Mouse (Mus musculus): ENCODE data around the gene Psg16. TPM values are rescaled to one million over a fixed set of nuclear protein-coding genes. Genes with fewer than 3 reads are reported as not detected.

Gene Psg16
- polyA plus RNA-seq, 1 experiment = not detected

- peak overlapping the region; percentile 82 for H3ac ChIP-seq (ENCODE audit: control insufficient read depth, insufficient read length, low read depth)
- H3K79me2 ChIP-seq (ENCODE audit: control insufficient read depth, insufficient read depth) = peaks cover 52% of the 10 kb centered on the region
- TF ChIP-seq MAX (IDR thresholded peaks at IDR 0.05) (no peak), CEBPB (IDR thresholded peaks at IDR 0.05; ENCODE audit: low read depth) (no peak), USF1 (IDR thresholded peaks at IDR 0.05; ENCODE audit: low read depth) (no peak), CTCF (IDR thresholded peaks at IDR 0.05; ENCODE audit: control insufficient read depth, insufficient read depth, insufficient read length) (peak; percentile 68)
- H3K4me3 ChIP-seq (ENCODE audit: insufficient read depth, poor library complexity, severe bottlenecking) = peak overlapping the region; percentile 57
- no peaks in the 10 kb centered on the region for H3K27me3 ChIP-seq (ENCODE audit: control insufficient read depth, insufficient read depth, insufficient read length)
- H3K36me3 ChIP-seq (ENCODE audit: control insufficient read depth, insufficient read depth) = peaks cover 5% of the 10 kb centered on the region
- peaks cover 29% of the 10 kb centered on the region for H3K79me3 ChIP-seq (ENCODE audit: low read depth)
These were observed 46.9 kb upstream of the Psg16 start for GRCm38 (mm10) chr7:17026710-17027587.

GRCm38 (mm10) chr7:17027588-17028343 is 46.1 kb upstream of the Psg16 start, which contains the start of gene Ppp5c:
Gene Ppp5c, minus strand, starts transcription at chr7:17027924.
- H3ac ChIP-seq (ENCODE audit: control insufficient read depth, insufficient read length, low read depth) = peak within 1 kb of the TSS; percentile 82
- TF ChIP-seq MYOG (IDR thresholded peaks at IDR 0.05; ENCODE audit: control insufficient read depth, extremely low read depth, insufficient read length) (no peak), CEBPB (IDR thresholded peaks at IDR 0.05; ENCODE audit: low read depth) (no peak), CTCF (IDR thresholded peaks at IDR 0.05; ENCODE audit: control insufficient read depth, insufficient read depth, insufficient read length) (no peak), MAX (IDR thresholded peaks at IDR 0.05) (no peak), MYOD1 (IDR thresholded peaks at IDR 0.05; ENCODE audit: control insufficient read depth, insufficient read length, low read depth) (no peak), USF1 (IDR thresholded peaks at IDR 0.05; ENCODE audit: low read depth) (no peak), FOSL1 (IDR thresholded peaks at IDR 0.05; ENCODE audit: insufficient read depth, low read length, poor library complexity, severe bottlenecking) (no peak)

GRCm38 (mm10) chr7:17028923-17029322 is 44.9 kb upstream of the Psg16 start:
- Histone ChIP-seq H3K36me3 (ENCODE audit: control insufficient read depth, insufficient read depth) (no peaks in the 10 kb centered on the region), H3K27me3 (ENCODE audit: control insufficient read depth, insufficient read depth, insufficient read length) (no peaks in the 10 kb centered on the region), H3ac (ENCODE audit: control insufficient read depth, insufficient read length, low read depth) (no peak overlapping the region), H3K79me3 (ENCODE audit: low read depth) (peaks cover 26% of the 10 kb centered on the region), H3K4me3 (ENCODE audit: insufficient read depth, poor library complexity, severe bottlenecking) (no peak overlapping the region), H3K79me2 (ENCODE audit: control insufficient read depth, insufficient read depth) (peaks cover 36% of the 10 kb centered on the region)
- TF ChIP-seq CTCF (IDR thresholded peaks at IDR 0.05; ENCODE audit: control insufficient read depth, insufficient read depth, insufficient read length) (no peak), MYOG (IDR thresholded peaks at IDR 0.05; ENCODE audit: control insufficient read depth, extremely low read depth, insufficient read length) (no peak), FOSL1 (IDR thresholded peaks at IDR 0.05; ENCODE audit: insufficient read depth, low read length, poor library complexity, severe bottlenecking) (no peak), CEBPB (IDR thresholded peaks at IDR 0.05; ENCODE audit: low read depth) (no peak), MYOD1 (IDR thresholded peaks at IDR 0.05; ENCODE audit: control insufficient read depth, insufficient read length, low read depth) (no peak), MAX (IDR thresholded peaks at IDR 0.05) (no peak), USF1 (IDR thresholded peaks at IDR 0.05; ENCODE audit: low read depth) (no peak)

More at GRCm38 (mm10) chr7:17027588-17028343, 46.1 kb upstream of the Psg16 start, which contains the start of gene Ppp5c:
- H3K27me3 ChIP-seq (ENCODE audit: control insufficient read depth, insufficient read depth, insufficient read length) = no peaks in the 10 kb centered on the region
- H3K79me3 ChIP-seq (ENCODE audit: low read depth) = peaks cover 28% of the 10 kb centered on the region
- H3K4me3 ChIP-seq (ENCODE audit: insufficient read depth, poor library complexity, severe bottlenecking) = peak within 1 kb of the TSS; percentile 57
- H3K36me3 ChIP-seq (ENCODE audit: control insufficient read depth, insufficient read depth) = no peaks in the 10 kb centered on the region
- peaks cover 47% of the 10 kb centered on the region for H3K79me2 ChIP-seq (ENCODE audit: control insufficient read depth, insufficient read depth)

- no peak for TF ChIP-seq MAX (IDR thresholded peaks at IDR 0.05)
- TF ChIP-seq MYOG (IDR thresholded peaks at IDR 0.05; ENCODE audit: control insufficient read depth, extremely low read depth, insufficient read length) = no peak
- TF ChIP-seq FOSL1 (IDR thresholded peaks at IDR 0.05; ENCODE audit: insufficient read depth, low read length, poor library complexity, severe bottlenecking) = no peak
- TF ChIP-seq MYOD1 (IDR thresholded peaks at IDR 0.05; ENCODE audit: control insufficient read depth, insufficient read length, low read depth) = no peak
- TF ChIP-seq USF1 (IDR thresholded peaks at IDR 0.05; ENCODE audit: low read depth) = no peak
- TF ChIP-seq CEBPB (IDR thresholded peaks at IDR 0.05; ENCODE audit: low read depth) = no peak
- TF ChIP-seq CTCF (IDR thresholded peaks at IDR 0.05; ENCODE audit: control insufficient read depth, insufficient read depth, insufficient read length) = no peak
These were observed 43.6 kb upstream of the Psg16 start for GRCm38 (mm10) chr7:17030239-17030638.

GRCm38 (mm10) chr7:17038018-17038695 is 35.7 kb upstream of the Psg16 start:
- Histone ChIP-seq H3K79me2 (ENCODE audit: control insufficient read depth, insufficient read depth) (no peaks in the 10 kb centered on the region), H3K27me3 (ENCODE audit: control insufficient read depth, insufficient read depth, insufficient read length) (peaks cover 3% of the 10 kb centered on the region), H3K36me3 (ENCODE audit: control insufficient read depth, insufficient read depth) (no peaks in the 10 kb centered on the region), H3K4me3 (ENCODE audit: insufficient read depth, poor library complexity, severe bottlenecking) (no peak overlapping the region), H3K79me3 (ENCODE audit: low read depth) (no peaks in the 10 kb centered on the region), H3ac (ENCODE audit: control insufficient read depth, insufficient read length, low read depth) (no peak overlapping the region)
- TF ChIP-seq CEBPB (IDR thresholded peaks at IDR 0.05; ENCODE audit: low read depth) (no peak), MYOG (IDR thresholded peaks at IDR 0.05; ENCODE audit: control insufficient read depth, extremely low read depth, insufficient read length) (no peak), MAX (IDR thresholded peaks at IDR 0.05) (no peak), FOSL1 (IDR thresholded peaks at IDR 0.05; ENCODE audit: insufficient read depth, low read length, poor library complexity, severe bottlenecking) (no peak), MYOD1 (IDR thresholded peaks at IDR 0.05; ENCODE audit: control insufficient read depth, insufficient read length, low read depth) (no peak), CTCF (IDR thresholded peaks at IDR 0.05; ENCODE audit: control insufficient read depth, insufficient read depth, insufficient read length) (no peak), USF1 (IDR thresholded peaks at IDR 0.05; ENCODE audit: low read depth) (no peak)

More at GRCm38 (mm10) chr7:17030239-17030638, 43.6 kb upstream of the Psg16 start:
- peaks cover 23% of the 10 kb centered on the region for H3K79me2 ChIP-seq (ENCODE audit: control insufficient read depth, insufficient read depth)
- no peaks in the 10 kb centered on the region for H3K36me3 ChIP-seq (ENCODE audit: control insufficient read depth, insufficient read depth)
- H3K4me3 ChIP-seq (ENCODE audit: insufficient read depth, poor library complexity, severe bottlenecking) = no peak overlapping the region
- no peak overlapping the region for H3ac ChIP-seq (ENCODE audit: control insufficient read depth, insufficient read length, low read depth)
- peaks cover 18% of the 10 kb centered on the region for H3K79me3 ChIP-seq (ENCODE audit: low read depth)
- no peaks in the 10 kb centered on the region for H3K27me3 ChIP-seq (ENCODE audit: control insufficient read depth, insufficient read depth, insufficient read length)
